Mouse (Mus musculus) right cerebral cortex, adult 18-20 months (tissue): ENCODE data around the gene Cmss1.

Experiments
- DNase-seq: peaks from one replicate; pipeline ENCODE4 v3.0.0; 2022; ENCODE audit warnings: mixed read lengths

Gene Cmss1

GRCm38 (mm10) chr16:57329028-57329427 is 277.6 kb downstream of the Cmss1 start:
- no peak for DNase-seq

- no peak for DNase-seq
These were observed 279.7 kb downstream of the Cmss1 start for GRCm38 (mm10) chr16:57326996-57327395.

GRCm38 (mm10) chr16:57319284-57320124 is 287.2 kb downstream of the Cmss1 start:
- no peak for DNase-seq

GRCm38 (mm10) chr16:57318637-57319125 is 288.0 kb downstream of the Cmss1 start:
- DNase-seq, result no peak

- DNase-seq, result no peak
These were observed 288.6 kb downstream of the Cmss1 start for GRCm38 (mm10) chr16:57317882-57318636.

GRCm38 (mm10) chr16:57317127-57317526 is 289.5 kb downstream of the Cmss1 start:
- no peak for DNase-seq

- no peak for DNase-seq
These were observed 291.6 kb downstream of the Cmss1 start for GRCm38 (mm10) chr16:57315026-57315425.

GRCm38 (mm10) chr16:57314236-57314635 is 292.4 kb downstream of the Cmss1 start:
- no peak for DNase-seq

GRCm38 (mm10) chr16:57313487-57313886 is 293.2 kb downstream of the Cmss1 start:
- DNase-seq, result no peak

GRCm38 (mm10) chr16:57312130-57312529 is 294.5 kb downstream of the Cmss1 start:
- DNase-seq, result no peak

- no peak for DNase-seq
These were observed 301.2 kb downstream of the Cmss1 start for GRCm38 (mm10) chr16:57305463-57305862.

GRCm38 (mm10) chr16:57303716-57304115 is 302.9 kb downstream of the Cmss1 start:
- DNase-seq, result no peak

GRCm38 (mm10) chr16:57302792-57303698 is 303.6 kb downstream of the Cmss1 start:
- DNase-seq, result no peak

- DNase-seq, result no peak
These were observed 305.1 kb downstream of the Cmss1 start for GRCm38 (mm10) chr16:57301512-57302115.

- no peak for DNase-seq
These were observed 311.3 kb downstream of the Cmss1 start for GRCm38 (mm10) chr16:57295216-57295934.

GRCm38 (mm10) chr16:57292765-57293164 is 313.9 kb downstream of the Cmss1 start, which contains the start of gene Tmem30c:
Tmem30c (minus strand) TSS chr16:57292865.
- no peak for DNase-seq

GRCm38 (mm10) chr16:57292296-57292695 is 314.4 kb downstream of the Cmss1 start:
- no peak for DNase-seq

- DNase-seq, result no peak
These were observed 315.0 kb downstream of the Cmss1 start for GRCm38 (mm10) chr16:57291696-57292095.

- DNase-seq, result no peak
These were observed 325.2 kb downstream of the Cmss1 start for GRCm38 (mm10) chr16:57281417-57281816.

GRCm38 (mm10) chr16:57280221-57281217 is 326.1 kb downstream of the Cmss1 start:
- DNase-seq, result no peak
